Mouse (Mus musculus) kidney, adult 2 months (tissue): ENCODE measurements around the gene Fam81a.

Source experiments
- CTCF ChIP-seq: fragments of 200-500 bp; conservative IDR thresholded peaks from 2 replicates; pipeline ENCODE4 v1.5.1; 2011; ENCODE audit warnings: low read depth, mild to moderate bottlenecking, control low read depth, low read length, moderate library complexity, mixed read lengths; ENCODE audit not compliant: insufficient read depth, insufficient read length
- POLR2A ChIP-seq: fragments of 200-500 bp; IDR thresholded peaks from one replicate; pipeline ENCODE4 v1.6.1; 2011; ENCODE audit warnings: low read depth, low read length, control low read depth

DNA sequence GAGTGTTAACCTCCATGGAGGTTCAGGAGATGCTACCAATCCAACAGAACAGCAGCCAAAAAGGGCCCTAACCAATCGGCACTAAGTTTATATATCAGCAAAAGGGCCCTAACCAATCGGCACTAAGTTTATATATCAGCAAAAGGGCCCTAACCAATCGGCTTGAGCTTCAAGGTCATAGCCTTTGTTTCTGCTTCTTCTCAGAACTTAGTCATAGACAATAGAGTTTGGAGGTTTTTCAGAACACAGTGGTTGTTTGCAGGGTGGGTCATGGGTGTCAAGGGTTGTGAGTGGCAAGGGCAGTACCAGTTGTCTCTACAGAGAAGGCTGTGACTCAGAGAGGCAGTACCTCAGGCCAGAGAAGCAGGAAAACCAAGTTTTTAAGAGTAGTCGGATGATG, 100.2 kb downstream of the Fam81a start:
- TF ChIP-seq POLR2A (no peak), CTCF (no peak)
